Mouse (Mus musculus) kidney, postnatal 14 days (tissue): Measurements from ENCODE around the gene Inca1.

Experiments used
- DNase-seq: peaks from one replicate; pipeline ENCODE4 v3.0.0; 2022; ENCODE audit warnings: mixed read lengths

The Inca1 gene

GRCm38 (mm10) chr11:70652029-70652883 lies 47.7 kb downstream of the Inca1 start:
- DNase-seq, result no peak

GRCm38 (mm10) chr11:70651391-70651790 lies 48.6 kb downstream of the Inca1 start:
- no peak for DNase-seq

- no peak for DNase-seq
These were observed 49.4 kb downstream of the Inca1 start for GRCm38 (mm10) chr11:70650322-70651175.

- no peak for DNase-seq
These were observed 50.7 kb downstream of the Inca1 start for GRCm38 (mm10) chr11:70649185-70649734.

- no peak for DNase-seq
These were observed 51.4 kb downstream of the Inca1 start for GRCm38 (mm10) chr11:70648512-70648911.

GRCm38 (mm10) chr11:70647716-70648420 lies 52.1 kb downstream of the Inca1 start:
- DNase-seq, result peak; percentile 43

GRCm38 (mm10) chr11:70646691-70647650 lies 53.0 kb downstream of the Inca1 start, which contains the start of the genes Rnf167 and Slc25a11:
Rnf167 (plus strand) TSS chr11:70647235.
Slc25a11 (minus strand) TSS chr11:70647479.
- DNase-seq, result peak; percentile 99

- peak; percentile 67 for DNase-seq
These were observed 53.7 kb downstream of the Inca1 start for GRCm38 (mm10) chr11:70646259-70646555.

- DNase-seq, result no peak
These were observed 54.3 kb downstream of the Inca1 start for GRCm38 (mm10) chr11:70645461-70646258.

GRCm38 (mm10) chr11:70644564-70645103 lies 55.3 kb downstream of the Inca1 start:
- DNase-seq, result no peak

GRCm38 (mm10) chr11:70643051-70643450 lies 56.9 kb downstream of the Inca1 start:
- DNase-seq, result no peak

- DNase-seq, result no peak
These were observed 58.7 kb downstream of the Inca1 start for GRCm38 (mm10) chr11:70641241-70641640.

- no peak for DNase-seq
These were observed 60.0 kb downstream of the Inca1 start for GRCm38 (mm10) chr11:70639976-70640375.

GRCm38 (mm10) chr11:70638714-70639278 lies 61.2 kb downstream of the Inca1 start, which contains the start of gene Gp1ba:
Gp1ba (plus strand) TSS chr11:70639122.
- DNase-seq, result no peak
